Mouse (Mus musculus) testis, adult 2 months (tissue): ENCODE results near the gene Lrrc4.

Experiments used
- CTCF ChIP-seq: fragments of 200-500 bp; IDR thresholded peaks from 2 replicates; pipeline ENCODE4 v1.5.1; 2012; ENCODE audit warnings: low read depth, mild to moderate bottlenecking, inconsistent platforms, low read length, moderate library complexity; ENCODE audit not compliant: control insufficient read depth, insufficient read depth, insufficient replicate concordance
- POLR2A ChIP-seq: fragments of 200-500 bp; IDR thresholded peaks from 2 replicates; pipeline ENCODE4 v1.6.1; 2012; ENCODE audit warnings: low read depth, mild to moderate bottlenecking, inconsistent platforms, low read length, moderate library complexity; ENCODE audit not compliant: control insufficient read depth

DNA sequence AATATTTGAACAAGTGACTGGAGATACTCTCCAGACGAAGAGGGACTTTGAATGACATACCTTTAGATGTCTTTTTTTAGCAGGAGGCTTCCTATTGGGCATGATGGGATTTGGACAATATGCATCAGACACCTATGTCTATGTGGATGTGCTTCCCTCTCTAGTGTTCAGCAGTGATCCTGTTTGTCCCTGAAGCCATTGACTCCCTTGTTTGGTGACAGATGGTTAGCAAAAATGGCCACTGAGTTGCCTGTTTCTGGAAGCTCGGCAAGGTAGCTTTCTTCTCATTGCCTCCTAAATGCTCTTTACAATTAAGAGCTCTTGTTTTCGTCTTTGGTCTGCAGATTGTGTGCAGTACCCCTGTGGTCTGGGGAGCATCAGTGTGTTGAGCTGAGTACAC, 197.9 kb downstream of the Lrrc4 start:
- TF ChIP-seq CTCF: no peak
- no peak for TF ChIP-seq POLR2A
